Mouse (Mus musculus): ENCODE measurements around the gene Misp. TPM values are rescaled to one million over a fixed set of nuclear protein-coding genes. Genes with fewer than 3 reads are reported as not detected.

Gene Misp
- polyA plus RNA-seq, 1 experiment from 2014 or later: 0.39 TPM

GRCm38 (mm10) chr10:79806972-79807371 is 13.8 kb upstream of the Misp start:
- ATAC-seq (replicated peaks; ENCODE audit: insufficient number of reproducible peaks, low FRiP score, low TSS enrichment, low read depth) (no peak), DNase-seq (ENCODE audit: low spot score) (no peak)
- no peak overlapping the region for H3K9ac ChIP-seq (replicated peaks; ENCODE audit: low read length)
- no peaks in the 10 kb centered on the region for H3K9me3 ChIP-seq (replicated peaks; ENCODE audit: control insufficient read depth, low read length)
- 81% methylated on average over 10 of the region's 10 CpGs for WGBS
- no peaks in the 10 kb centered on the region for H3K27me3 ChIP-seq (ENCODE audit: control insufficient read depth, insufficient read depth, low read length)
- H3K27ac ChIP-seq (replicated peaks; ENCODE audit: low read depth, low read length): no peak overlapping the region
- H3K4me3 ChIP-seq (ENCODE audit: low read depth, low read length): no peak overlapping the region
- H3K4me2 ChIP-seq (ENCODE audit: low read depth, low read length): no peak overlapping the region
- H3K4me1 ChIP-seq (ENCODE audit: control insufficient read depth, insufficient read depth, low read length): peaks cover 16% of the 10 kb centered on the region
- peaks cover 4% of the 10 kb centered on the region for H3K36me3 ChIP-seq (replicated peaks; ENCODE audit: control insufficient read depth, insufficient read depth, low read depth, low read length)

DNA sequence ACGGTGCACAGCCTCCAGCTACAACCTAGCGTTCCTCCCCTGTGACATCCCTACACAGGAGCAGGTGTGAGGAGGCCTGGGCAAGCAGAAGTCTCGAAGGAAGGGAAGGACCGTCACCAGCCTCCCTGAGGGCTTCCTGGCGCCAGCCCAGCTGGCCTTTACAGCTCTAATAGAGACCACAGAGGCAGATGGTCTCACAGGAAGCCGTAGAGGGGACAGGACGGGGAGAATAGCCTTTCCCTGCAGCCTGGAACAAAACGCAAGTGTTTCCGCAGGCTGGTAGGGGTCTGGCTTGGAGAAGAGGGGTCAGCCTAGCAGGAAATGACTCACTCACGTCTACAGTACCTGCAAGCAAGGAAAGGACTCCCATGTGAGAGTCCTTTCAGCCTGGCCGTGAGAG is 13.0 kb upstream of the Misp start:
- no peaks in the 10 kb centered on the region for H3K9me3 ChIP-seq (replicated peaks; ENCODE audit: control insufficient read depth, low read length)
- H3K27me3 ChIP-seq (ENCODE audit: control insufficient read depth, insufficient read depth, low read length): no peaks in the 10 kb centered on the region
- H3K27ac ChIP-seq (replicated peaks; ENCODE audit: low read depth, low read length): no peak overlapping the region; the same call in 1 of the 2 replicates
- no peak overlapping the region for H3K4me3 ChIP-seq (ENCODE audit: low read depth, low read length)
- peaks cover 12% of the 10 kb centered on the region for H3K4me1 ChIP-seq (ENCODE audit: control insufficient read depth, insufficient read depth, low read length)
- ATAC-seq (replicated peaks; ENCODE audit: insufficient number of reproducible peaks, low FRiP score, low TSS enrichment, low read depth) (no peak), DNase-seq (ENCODE audit: low spot score) (no peak)
- no peak overlapping the region for H3K4me2 ChIP-seq (ENCODE audit: low read depth, low read length)
- peaks cover 4% of the 10 kb centered on the region for H3K36me3 ChIP-seq (replicated peaks; ENCODE audit: control insufficient read depth, insufficient read depth, low read depth, low read length)
- no peak overlapping the region for H3K9ac ChIP-seq (replicated peaks; ENCODE audit: low read length)
- WGBS: 43% methylated on average over 11 of the region's 11 CpGs

DNA sequence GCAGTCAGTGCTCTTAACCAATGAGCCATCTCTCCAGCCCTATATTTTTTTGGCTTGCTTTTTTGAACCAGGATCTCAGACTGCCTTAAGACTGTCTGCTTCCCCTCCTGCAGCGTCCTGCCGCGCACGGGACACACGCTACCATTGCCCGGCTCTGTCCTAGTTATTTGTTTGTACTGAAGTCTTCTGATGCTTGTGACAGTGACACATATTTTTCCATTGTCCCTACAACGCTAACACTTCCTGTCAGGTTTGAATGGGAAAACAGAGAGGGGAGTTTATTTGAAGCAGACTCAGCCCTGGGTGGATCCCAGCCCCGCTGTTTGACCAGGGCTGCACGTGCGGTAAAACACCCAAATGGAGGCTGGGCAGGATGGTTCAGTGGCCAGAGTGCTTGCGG is 12.1 kb upstream of the Misp start:
- WGBS: 88% methylated on average over 11 of the region's 11 CpGs
- H3K4me1 ChIP-seq (ENCODE audit: control insufficient read depth, insufficient read depth, low read length): peaks cover 3% of the 10 kb centered on the region
- no peak overlapping the region for H3K9ac ChIP-seq (replicated peaks; ENCODE audit: low read length)
- no peak overlapping the region for H3K27ac ChIP-seq (replicated peaks; ENCODE audit: low read depth, low read length)
- no peak overlapping the region for H3K4me2 ChIP-seq (ENCODE audit: low read depth, low read length)
- H3K9me3 ChIP-seq (replicated peaks; ENCODE audit: control insufficient read depth, low read length): no peaks in the 10 kb centered on the region
- no peaks in the 10 kb centered on the region for H3K27me3 ChIP-seq (ENCODE audit: control insufficient read depth, insufficient read depth, low read length)
- H3K36me3 ChIP-seq (replicated peaks; ENCODE audit: control insufficient read depth, insufficient read depth, low read depth, low read length): peaks cover 4% of the 10 kb centered on the region
- DNase-seq (ENCODE audit: low spot score): no peak
- no peak for ATAC-seq (replicated peaks; ENCODE audit: insufficient number of reproducible peaks, low FRiP score, low TSS enrichment, low read depth)
- H3K4me3 ChIP-seq (ENCODE audit: low read depth, low read length): no peak overlapping the region

- Histone ChIP-seq H3K9ac (replicated peaks; ENCODE audit: low read length) (no peak overlapping the region), H3K27me3 (ENCODE audit: control insufficient read depth, insufficient read depth, low read length) (no peaks in the 10 kb centered on the region), H3K27ac (replicated peaks; ENCODE audit: low read depth, low read length) (no peak overlapping the region), H3K36me3 (replicated peaks; ENCODE audit: control insufficient read depth, insufficient read depth, low read depth, low read length) (peaks cover 6% of the 10 kb centered on the region), H3K4me3 (ENCODE audit: low read depth, low read length) (no peak overlapping the region), H3K4me2 (ENCODE audit: low read depth, low read length) (no peak overlapping the region), H3K9me3 (replicated peaks; ENCODE audit: control insufficient read depth, low read length) (no peaks in the 10 kb centered on the region), H3K4me1 (ENCODE audit: control insufficient read depth, insufficient read depth, low read length) (no peaks in the 10 kb centered on the region)
- ATAC-seq (replicated peaks; ENCODE audit: insufficient number of reproducible peaks, low FRiP score, low TSS enrichment, low read depth) (0 out of 2 replicates have a peak, but pooled peaks have one; percentile 27), DNase-seq (ENCODE audit: low spot score) (peak; percentile 86)
- 29% methylated on average over 15 of the region's 15 CpGs for WGBS
Measured at GRCm38 (mm10) chr10:79811736-79812637, 8.8 kb upstream of the Misp start.

GRCm38 (mm10) chr10:79814271-79814842 is 6.4 kb upstream of the Misp start:
- ATAC-seq (replicated peaks; ENCODE audit: insufficient number of reproducible peaks, low FRiP score, low TSS enrichment, low read depth) (no peak), DNase-seq (ENCODE audit: low spot score) (no peak)
- Histone ChIP-seq H3K9me3 (replicated peaks; ENCODE audit: control insufficient read depth, low read length) (no peaks in the 10 kb centered on the region), H3K4me1 (ENCODE audit: control insufficient read depth, insufficient read depth, low read length) (no peaks in the 10 kb centered on the region), H3K27me3 (ENCODE audit: control insufficient read depth, insufficient read depth, low read length) (no peaks in the 10 kb centered on the region), H3K27ac (replicated peaks; ENCODE audit: low read depth, low read length) (no peak overlapping the region), H3K36me3 (replicated peaks; ENCODE audit: control insufficient read depth, insufficient read depth, low read depth, low read length) (peaks cover 8% of the 10 kb centered on the region), H3K4me2 (ENCODE audit: low read depth, low read length) (no peak overlapping the region), H3K4me3 (ENCODE audit: low read depth, low read length) (no peak overlapping the region), H3K9ac (replicated peaks; ENCODE audit: low read length) (no peak overlapping the region)
- 82% methylated on average over 5 of the region's 5 CpGs for WGBS

GRCm38 (mm10) chr10:79815671-79816494 is 4.9 kb upstream of the Misp start:
- Histone ChIP-seq H3K4me2 (ENCODE audit: low read depth, low read length) (no peak overlapping the region), H3K4me1 (ENCODE audit: control insufficient read depth, insufficient read depth, low read length) (no peaks in the 10 kb centered on the region), H3K36me3 (replicated peaks; ENCODE audit: control insufficient read depth, insufficient read depth, low read depth, low read length) (peaks cover 8% of the 10 kb centered on the region), H3K27ac (replicated peaks; ENCODE audit: low read depth, low read length) (no peak overlapping the region), H3K9ac (replicated peaks; ENCODE audit: low read length) (no peak overlapping the region), H3K4me3 (ENCODE audit: low read depth, low read length) (no peak overlapping the region), H3K27me3 (ENCODE audit: control insufficient read depth, insufficient read depth, low read length) (no peaks in the 10 kb centered on the region), H3K9me3 (replicated peaks; ENCODE audit: control insufficient read depth, low read length) (no peaks in the 10 kb centered on the region)
- ATAC-seq (replicated peaks; ENCODE audit: insufficient number of reproducible peaks, low FRiP score, low TSS enrichment, low read depth): no peak
- 85% methylated on average over 12 of the region's 12 CpGs for WGBS
- DNase-seq (ENCODE audit: low spot score): no peak

- Histone ChIP-seq H3K9me3 (replicated peaks; ENCODE audit: control insufficient read depth, low read length) (no peaks in the 10 kb centered on the region), H3K9ac (replicated peaks; ENCODE audit: low read length) (no peak overlapping the region), H3K4me3 (ENCODE audit: low read depth, low read length) (no peak overlapping the region), H3K27me3 (ENCODE audit: control insufficient read depth, insufficient read depth, low read length) (no peaks in the 10 kb centered on the region), H3K4me2 (ENCODE audit: low read depth, low read length) (no peak overlapping the region), H3K27ac (replicated peaks; ENCODE audit: low read depth, low read length) (no peak overlapping the region), H3K4me1 (ENCODE audit: control insufficient read depth, insufficient read depth, low read length) (no peaks in the 10 kb centered on the region), H3K36me3 (replicated peaks; ENCODE audit: control insufficient read depth, insufficient read depth, low read depth, low read length) (peaks cover 8% of the 10 kb centered on the region)
- 77% methylated on average over 2 of the region's 2 CpGs for WGBS
- ATAC-seq (replicated peaks; ENCODE audit: insufficient number of reproducible peaks, low FRiP score, low TSS enrichment, low read depth) (no peak), DNase-seq (ENCODE audit: low spot score) (no peak)
Measured at GRCm38 (mm10) chr10:79817111-79817510, 3.7 kb upstream of the Misp start.

Data from embryonic facial prominence, embryonic 11.5 days (tissue).